Mouse (Mus musculus) granulocyte monocyte progenitor cell, adult 5-6 weeks (primary cell): ENCODE data around the gene Ampd3. TPM values are rescaled to one million over a fixed set of nuclear protein-coding genes. Genes with fewer than 3 reads are reported as not detected.

ENCODE experiments used
- ATAC-seq: replicated peaks from 2 replicates; pipeline ENCODE4 v1.8.0; 2016; ENCODE audit warnings: mild to moderate bottlenecking, moderate TSS enrichment, inconsistent platforms; ENCODE audit not compliant: poor library complexity, severe bottlenecking
- total RNA-seq, 2 experiments: library from RNA; stranded (forward) in 1 of 2; stranded (reverse) in 1 of 2; fragments of 200-712, 200-1000 nt in 1 of 2; fragments of >200 nt in 1 of 2; fragmentation: Nextera tagmentation in 1 of 2; gene quantifications; 2 replicates each; pipeline ENCODE4 v1.2.3; 2014 to 2017

Ampd3 gene
- total RNA-seq, 2 experiments from 2014 or later, result 2.1 to 6.2 TPM

DNA sequence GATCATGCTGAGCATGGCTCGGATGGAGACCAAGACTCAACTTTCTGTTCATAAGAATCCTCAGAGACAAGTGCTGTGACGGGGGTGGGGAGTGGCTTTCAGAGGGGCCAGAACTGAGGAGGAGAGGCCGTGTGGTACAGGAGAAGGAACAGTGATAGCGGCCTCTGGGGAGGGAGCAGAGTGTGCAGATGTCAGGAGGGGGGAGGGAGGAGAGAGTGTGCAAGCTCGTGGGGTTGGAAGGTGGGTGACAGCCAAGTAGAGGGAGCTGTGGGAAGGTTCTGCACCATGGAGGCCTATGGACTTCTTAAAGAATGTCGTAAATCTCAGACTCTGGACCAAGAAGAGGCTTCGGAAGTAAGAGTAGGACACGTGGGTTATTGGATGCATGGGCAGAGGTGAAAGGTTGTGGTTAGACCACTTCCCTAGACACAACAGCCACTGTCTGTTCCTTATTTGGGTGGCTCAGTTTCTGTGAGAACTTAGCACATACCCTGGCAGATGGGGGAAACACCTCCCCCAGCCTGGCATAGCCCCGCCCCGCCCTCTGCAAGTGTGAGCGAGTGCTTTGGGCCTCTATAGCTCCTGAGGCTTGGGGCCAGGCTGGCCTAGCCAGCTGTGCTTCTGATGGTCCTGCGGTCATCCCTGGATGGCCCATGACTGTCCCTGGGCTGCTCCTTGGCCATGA is 28.5 kb downstream of the Ampd3 start:
- peak; percentile 94 for ATAC-seq

DNA sequence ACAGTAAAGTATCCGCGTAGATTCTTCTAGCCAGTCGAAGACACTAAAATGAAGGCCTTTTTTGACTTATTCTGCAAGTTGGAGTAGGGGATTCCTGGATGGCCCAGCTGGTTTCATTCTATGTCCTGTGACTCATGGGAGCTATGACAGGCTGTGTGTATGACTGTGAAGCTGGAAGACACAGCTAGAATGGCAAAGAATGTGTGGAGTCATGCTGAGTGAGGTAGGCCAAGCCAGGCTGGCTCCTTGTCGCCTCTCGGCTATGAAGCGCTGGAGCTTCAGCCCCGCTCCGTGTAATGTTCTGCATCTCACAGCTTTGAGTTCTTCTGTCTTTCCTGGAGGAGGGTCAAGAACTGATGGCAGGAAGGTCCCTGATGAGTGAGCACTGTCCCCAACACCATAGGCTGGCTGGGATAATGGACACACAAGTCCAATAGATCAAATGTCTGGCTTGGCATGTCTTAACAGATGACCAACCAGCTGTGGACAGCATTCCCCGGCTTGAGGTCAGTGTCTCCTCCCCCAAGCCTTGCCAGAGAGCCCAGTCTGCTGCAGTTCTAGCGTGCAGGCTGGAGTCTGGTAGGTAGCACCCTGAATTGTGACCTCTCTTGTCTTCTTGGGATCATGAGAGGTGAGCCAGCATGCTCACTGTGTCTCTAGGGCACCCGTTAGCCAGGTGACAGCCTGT is 29.9 kb downstream of the Ampd3 start:
- no peak for ATAC-seq

DNA sequence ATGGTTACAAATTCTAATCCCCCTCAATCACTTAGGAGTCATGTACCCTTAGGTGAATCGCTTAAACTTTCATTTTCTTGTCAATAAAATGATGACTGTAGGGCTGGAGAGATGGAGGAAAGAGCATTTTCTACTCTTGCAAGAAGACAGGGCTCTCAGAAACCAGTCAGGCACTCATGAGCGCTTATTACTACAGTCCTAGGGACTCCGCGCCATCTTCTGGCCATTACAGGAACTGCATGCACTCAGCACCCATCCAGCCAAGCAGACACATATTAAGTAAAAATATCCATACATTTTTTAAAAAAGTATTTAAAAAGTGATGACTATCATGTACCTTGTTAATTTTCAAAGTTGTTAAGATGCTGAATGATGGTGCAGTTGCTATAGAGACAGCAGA is 33.0 kb downstream of the Ampd3 start:
- ATAC-seq, result peak; percentile 38; the same call in 1 of the 2 replicates

DNA sequence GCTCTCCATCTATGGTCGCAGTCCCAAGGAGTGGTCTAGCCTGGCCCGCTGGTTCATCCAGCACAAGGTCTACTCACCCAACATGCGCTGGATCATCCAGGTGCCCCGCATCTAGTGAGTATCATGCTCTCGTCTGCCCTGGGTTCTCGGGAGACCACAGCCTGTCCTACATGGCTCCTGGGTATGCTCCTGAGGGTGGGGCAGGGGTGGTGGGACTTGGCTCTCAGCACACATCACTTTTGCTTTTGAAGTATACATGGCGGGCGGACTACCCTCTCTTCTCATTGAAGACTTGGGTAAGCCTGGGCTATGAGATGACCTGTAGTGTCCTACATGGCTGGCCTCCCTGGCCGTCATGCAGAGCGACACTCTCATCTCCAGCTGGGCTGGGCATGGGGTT is 35.1 kb downstream of the Ampd3 start:
- ATAC-seq, result no peak

DNA sequence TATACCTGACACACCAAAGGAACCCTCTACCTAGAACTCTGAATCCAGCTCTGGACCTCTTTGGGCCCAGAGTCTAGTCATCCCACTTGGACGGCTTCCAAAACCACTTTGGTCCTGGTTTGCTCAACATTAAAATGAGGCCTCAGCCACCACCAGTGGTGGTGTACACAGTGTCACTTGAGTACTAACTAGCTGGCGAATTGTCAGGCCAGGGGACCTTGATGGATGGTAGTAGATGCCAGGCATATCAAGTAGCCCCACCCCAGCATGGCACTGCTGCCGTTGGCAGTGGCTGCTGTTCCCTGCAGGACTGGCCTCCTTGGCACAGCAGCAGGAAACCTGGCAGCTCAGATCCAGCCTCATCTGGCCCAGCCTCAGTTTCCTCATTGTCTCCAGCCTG is 36.3 kb downstream of the Ampd3 start:
- no peak for ATAC-seq

DNA sequence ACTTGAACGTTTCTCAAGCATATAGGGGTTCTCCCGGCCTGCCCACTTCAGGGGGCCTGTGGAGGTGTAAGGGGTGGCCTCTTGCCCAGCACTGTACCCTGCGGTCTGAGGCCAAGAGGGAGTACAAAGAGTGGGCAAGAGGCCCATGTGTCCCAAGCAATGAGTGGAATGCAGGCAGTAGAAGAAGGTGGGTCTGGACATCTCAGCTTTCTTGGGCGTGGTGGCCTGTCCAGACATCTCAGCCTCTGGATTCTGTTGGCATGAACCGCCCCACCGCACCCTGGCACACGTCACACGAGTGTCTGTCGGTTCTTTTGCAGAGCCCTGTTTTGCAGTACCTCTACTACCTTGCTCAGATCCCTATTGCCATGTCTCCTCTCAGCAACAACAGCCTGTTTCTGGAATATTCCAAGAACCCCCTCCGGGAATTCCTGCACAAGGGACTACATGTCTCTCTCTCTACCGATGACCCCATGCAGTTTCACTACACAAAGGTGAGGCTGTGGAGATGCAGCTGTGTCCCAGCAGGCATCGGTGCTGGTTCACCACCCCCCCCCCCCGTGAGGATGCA is 39.5 kb downstream of the Ampd3 start:
- ATAC-seq, result no peak

DNA sequence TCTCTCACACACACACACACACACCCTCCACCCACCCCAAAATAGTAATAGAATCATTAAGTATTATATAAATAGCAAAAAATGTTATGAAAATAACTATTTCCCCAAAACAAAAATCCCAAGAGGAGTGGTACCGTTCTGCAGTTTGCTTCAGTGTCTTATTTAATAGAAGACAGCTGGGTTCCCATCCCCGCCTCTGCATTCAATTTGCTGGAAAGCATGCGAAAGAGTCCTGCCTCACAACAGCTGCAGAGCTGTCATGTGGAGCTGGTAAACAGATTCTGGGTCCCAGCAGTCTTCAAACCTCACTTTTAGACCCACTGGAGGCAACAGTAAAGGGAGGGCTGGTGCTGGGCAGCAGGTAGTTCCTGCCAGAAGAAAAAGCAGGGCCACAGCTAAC is 41.0 kb downstream of the Ampd3 start:
- no peak for ATAC-seq

DNA sequence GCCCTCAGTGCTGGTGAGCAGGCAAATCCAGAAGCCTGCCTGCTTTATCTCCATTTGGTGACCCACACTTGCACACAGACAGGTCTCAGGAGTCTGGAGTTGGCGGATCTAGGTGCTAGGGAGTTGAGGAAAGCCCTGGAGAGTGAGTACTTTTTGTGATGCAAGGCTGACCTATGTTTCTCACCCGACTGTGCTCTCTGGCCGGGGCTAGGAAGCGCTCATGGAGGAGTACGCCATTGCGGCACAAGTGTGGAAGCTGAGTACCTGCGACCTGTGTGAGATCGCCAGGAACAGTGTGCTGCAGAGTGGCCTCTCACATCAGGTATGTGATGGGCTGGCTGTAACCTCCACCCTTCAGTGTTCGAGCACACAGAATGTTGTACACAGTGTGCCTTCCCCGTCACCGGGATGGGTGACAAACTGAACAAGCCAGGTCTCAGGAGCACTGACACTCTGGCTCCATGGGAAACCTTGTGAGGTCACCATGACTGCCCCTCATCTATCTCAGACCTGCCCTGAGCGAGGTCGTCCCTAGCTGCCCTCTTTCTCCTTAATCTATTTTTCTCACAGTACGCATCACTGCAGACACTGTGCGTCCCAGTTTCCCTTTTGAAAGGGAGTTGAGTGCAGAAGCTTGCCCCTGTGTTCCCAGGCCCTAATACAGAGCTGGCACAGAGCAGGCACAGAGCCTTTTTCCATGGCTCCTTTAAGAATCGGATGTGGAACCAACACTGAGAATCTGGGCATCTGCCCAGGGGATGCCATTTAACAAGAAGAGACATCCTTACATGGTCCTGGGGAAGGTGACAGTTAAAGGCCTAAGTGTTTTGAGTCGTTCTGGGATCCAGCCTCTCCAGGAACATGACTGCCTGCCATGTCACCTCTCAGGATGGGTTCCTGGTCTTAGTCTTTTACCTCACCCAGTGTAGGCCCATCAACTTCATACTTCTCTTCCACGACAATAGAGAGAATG is 41.9 kb downstream of the Ampd3 start:
- no peak for ATAC-seq

DNA sequence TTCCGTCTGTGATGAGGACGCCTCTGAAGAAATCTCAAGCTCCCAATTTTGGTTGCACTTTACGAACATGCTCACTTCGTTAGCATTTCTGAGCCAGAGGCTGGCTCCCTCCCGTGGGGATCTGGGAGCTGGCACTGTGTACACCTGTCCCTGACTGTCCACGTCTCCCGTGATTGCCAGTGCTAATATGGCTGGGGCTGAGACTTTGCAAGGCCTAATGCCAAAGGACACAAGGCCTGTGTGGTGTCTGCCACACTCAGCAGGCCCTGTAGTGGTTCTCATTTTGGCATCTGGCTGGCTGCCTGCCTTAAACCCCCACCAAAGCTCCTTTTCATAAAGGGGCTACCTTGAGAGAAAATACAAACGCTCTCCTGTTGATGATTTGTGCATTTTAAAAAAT is 43.0 kb downstream of the Ampd3 start:
- no peak for ATAC-seq

DNA sequence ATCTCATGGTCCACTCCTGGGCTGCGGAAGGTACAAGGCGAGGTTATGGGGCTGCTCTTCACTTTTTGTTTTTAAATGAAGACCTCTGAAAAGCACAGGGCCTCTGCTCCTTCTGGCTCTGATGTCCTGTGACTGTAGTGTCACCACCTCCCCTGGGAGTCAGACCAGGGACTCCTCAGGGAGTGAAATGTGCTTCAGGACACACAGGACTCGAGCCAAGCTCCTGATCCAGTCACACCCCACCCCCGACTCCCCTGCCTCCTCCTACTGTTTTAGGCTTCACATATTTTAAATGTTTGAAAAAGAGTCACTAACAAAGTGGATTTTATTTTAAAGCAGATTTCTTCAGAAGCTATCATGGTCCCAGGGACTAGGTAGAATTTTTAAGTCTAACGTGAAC is 43.5 kb downstream of the Ampd3 start:
- no peak for ATAC-seq

DNA sequence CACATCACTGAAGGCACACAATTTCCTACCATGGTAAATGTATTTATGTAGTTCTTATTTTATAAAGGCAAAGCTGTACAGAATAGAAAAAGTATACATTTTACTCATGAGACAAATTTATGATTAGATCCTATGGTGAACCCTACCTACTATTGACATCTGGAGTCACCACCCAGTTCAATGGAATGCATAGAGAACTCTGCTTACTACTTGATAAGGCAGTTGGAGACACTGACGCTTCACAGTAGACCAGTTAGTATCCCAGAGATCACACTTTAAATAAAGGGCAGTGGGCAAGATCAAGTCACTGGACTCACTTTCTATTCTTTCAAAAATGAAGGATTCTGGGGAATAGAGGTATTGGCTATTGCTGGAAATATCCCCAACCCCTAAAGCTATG is 46.0 kb downstream of the Ampd3 start:
- no peak for ATAC-seq

DNA sequence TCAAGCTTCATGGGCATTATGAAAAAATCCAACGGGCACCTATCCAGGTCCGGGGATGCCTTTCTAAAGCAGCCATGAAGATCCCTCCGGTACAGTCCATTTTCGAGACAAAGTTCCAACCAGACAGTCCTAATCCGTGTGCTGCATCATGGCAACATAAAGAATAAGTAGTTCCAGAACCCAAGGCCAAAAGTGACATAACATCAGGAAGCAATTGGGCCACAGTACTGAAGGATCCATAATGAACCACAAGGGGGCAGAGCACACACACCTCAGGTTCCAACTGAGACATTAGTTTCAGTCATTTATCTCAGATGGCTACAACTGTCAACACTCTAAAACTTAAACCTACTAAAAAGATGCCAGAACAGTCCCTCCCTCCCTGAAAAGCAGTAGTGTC is 48.0 kb downstream of the Ampd3 start:
- ATAC-seq, result peak; percentile 94

DNA sequence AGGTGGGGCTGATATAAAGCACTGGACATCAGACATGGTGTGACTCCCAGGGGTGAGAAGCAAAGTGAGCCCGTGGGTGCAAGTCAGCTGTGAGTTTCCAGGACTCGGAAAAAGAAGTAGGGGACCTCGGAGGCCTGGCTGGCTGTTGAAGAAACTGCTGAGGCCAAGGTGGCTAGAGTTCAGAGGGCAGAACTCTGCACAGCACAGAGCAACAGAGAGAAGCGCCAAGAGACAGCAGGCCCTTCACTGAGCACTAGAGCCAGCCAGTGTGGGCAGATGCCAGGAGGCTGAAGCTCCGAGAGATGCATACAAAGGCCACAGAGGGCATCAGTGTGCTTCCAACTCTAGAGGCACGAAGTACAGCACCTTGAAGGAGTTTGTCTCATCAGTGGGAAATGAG is 50.2 kb downstream of the Ampd3 start:
- ATAC-seq, result no peak

DNA sequence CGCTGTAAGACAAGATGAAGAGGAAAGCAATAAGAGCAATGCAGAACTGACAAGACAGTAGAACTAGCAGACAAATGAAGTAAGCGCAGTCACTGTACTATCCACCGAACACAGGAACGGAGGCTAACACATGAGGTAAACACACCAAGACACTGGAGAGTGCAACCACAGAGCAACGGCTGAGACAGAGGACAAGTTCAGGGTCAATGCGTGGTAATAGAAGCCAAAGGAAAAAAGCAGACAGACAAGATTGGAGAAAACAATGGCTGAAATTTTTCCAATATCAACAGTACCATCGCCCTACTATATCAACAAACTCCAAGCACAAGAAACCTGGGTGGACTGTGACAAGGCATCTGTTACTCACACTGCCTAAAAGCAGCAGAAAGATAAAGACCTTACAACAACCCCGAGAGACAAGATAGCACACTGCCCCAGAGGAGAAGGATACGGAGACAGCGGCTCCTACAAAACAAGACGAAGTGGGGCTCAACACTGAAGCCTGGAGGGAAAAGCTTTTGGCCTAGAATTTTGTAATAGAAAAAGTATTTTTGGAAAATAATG is 50.9 kb downstream of the Ampd3 start:
- no peak for ATAC-seq

DNA sequence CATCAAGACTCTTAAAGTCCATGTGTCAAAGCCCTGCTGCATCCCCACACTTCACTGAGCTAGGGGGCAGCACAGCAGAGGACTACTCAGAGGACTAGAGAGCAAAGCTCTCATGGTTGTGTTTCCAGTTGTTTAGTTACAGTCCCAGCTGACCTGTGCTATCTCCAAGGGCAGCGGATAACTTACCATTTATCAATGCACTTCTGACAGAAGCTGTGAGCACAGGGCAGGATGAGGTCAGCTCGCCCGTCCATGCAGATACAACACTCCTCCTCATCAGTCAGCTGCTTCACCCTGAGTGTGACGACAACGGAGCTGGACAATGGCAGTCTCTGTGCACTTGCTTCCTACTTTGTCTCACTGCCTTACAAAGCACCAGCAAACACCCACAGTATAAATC is 53.1 kb downstream of the Ampd3 start:
- ATAC-seq, result no peak

DNA sequence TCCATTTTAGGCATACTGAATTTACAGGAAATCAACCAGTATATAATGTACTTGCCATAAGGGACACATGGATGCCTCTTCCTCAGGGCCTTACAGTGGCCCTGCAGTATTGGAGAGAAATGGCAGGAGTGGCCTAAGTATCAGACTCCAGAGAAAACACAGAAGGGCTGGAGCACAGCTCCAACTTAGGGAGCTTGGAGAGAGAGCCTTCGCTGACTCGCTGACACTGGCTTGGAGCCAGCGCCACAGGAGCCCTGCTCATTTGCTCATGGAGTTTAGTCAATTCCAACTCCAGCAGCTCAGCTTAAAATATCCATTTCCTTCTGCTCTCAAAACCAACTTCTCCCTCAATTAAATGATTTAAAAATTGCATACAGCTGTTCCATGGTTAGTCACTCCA is 53.6 kb downstream of the Ampd3 start:
- ATAC-seq, result no peak

DNA sequence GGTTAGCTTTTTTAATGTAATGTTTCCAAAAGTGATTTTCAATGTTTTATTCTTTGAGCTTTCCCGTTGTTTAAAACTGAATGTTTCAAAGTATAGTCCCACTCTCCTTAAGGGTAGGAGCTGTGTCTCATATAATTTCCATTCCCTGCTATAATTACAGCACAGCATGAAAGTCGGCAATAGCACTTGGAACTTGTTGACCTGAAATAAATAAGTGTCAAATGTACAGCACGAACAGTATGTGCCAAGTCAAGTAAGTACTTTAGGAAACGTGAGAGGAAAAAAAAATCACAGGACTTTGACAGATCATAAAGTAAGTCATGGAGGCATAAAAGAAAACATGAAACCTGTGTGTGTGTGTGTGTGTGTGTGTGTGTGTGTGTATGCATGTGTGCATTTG is 54.0 kb downstream of the Ampd3 start:
- no peak for ATAC-seq

DNA sequence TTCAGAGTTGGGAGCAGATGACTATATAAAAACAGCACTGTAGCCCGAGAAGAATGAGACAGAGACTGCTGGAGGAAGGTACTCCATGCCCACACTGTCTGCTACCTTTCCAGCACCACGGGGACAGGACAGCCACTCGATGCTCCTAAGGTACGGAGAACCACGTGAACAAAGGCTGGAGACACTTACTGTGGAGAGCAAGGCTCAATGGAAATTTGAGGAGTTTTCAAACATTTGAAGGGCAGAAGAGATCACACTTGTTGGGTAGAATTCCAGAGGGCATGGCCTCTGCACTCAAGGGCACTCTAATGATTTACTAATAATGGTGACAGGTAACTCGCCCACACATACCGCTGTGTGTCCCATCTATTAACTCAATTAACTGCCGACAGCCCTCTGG is 55.1 kb downstream of the Ampd3 start:
- ATAC-seq, result no peak

DNA sequence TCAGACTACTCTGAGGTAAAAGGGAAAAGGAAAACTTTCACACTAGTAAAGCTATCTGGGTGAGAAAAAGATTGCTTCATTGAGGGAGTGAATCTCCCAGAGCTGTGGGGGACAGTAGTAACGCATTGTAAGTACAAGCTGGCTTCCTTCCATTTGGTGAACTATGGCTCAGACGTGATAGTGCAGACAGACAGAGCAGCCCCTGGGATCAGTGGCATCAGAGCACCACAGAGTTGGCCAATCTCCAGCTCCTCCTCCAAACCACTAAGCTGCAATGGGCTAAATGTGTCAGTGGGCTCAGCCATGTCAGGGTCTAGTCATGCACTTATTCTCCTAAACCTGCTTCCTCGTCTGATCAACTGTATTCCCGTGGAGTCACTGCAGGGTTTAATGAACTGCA is 55.6 kb downstream of the Ampd3 start:
- peak; percentile 80 for ATAC-seq
